Mouse (Mus musculus) heart, postnatal 0 days (tissue): ENCODE data around the gene Bcl6b. TPM values are rescaled to one million over a fixed set of nuclear protein-coding genes. Genes with fewer than 3 reads are reported as not detected.

Experiments used
- ATAC-seq: fragments of 200-750 bp; cut with Nextera tagmentation; 2 replicates; pipeline ENCODE4 v1.8.0; 2017; ENCODE audit warnings: low read depth, moderate number of reproducible peaks, moderate library complexity; ENCODE audit not compliant: insufficient read depth
- DNase-seq: peaks from one replicate; pipeline ENCODE4 v3.0.0-alpha.2; 2016; ENCODE audit warnings: low spot score
- H3K27ac ChIP-seq: fragments of 300-500 bp; sonication (generic); 2 replicates; pipeline ENCODE4 v1.5.1; 2014; ENCODE audit warnings: low read depth, mild to moderate bottlenecking
- H3K27me3 ChIP-seq: fragments of 300-500 bp; sonication (generic); 2 replicates; pipeline ENCODE4 v1.6.1; 2014; ENCODE audit warnings: low read length, mixed read lengths; ENCODE audit not compliant: control insufficient read depth, insufficient read depth
- H3K36me3 ChIP-seq: fragments of 300-500 bp; sonication (generic); replicated peaks from 2 replicates; pipeline ENCODE4 v1.6.1; 2014; ENCODE audit warnings: low read length, mixed read lengths; ENCODE audit not compliant: control insufficient read depth, insufficient read depth
- H3K4me1 ChIP-seq: fragments of 300-500 bp; sonication (generic); 2 replicates; pipeline ENCODE4 v1.6.1; 2014; ENCODE audit warnings: antibody characterized with exemption; ENCODE audit not compliant: control insufficient read depth, insufficient read depth
- H3K4me2 ChIP-seq: fragments of 300-500 bp; sonication (generic); 2 replicates; pipeline ENCODE4 v1.6.1; 2014; ENCODE audit warnings: low read depth, mild to moderate bottlenecking, low read length, moderate library complexity
- H3K4me3 ChIP-seq: fragments of 300-500 bp; sonication (generic); 2 replicates; pipeline ENCODE4 v1.5.1; 2014; ENCODE audit warnings: low read depth, low read length
- H3K9ac ChIP-seq: fragments of 300-500 bp; sonication (generic); replicated peaks from 2 replicates; pipeline ENCODE4 v1.6.1; 2014; ENCODE audit warnings: low read depth, low read length, mixed read lengths
- H3K9me3 ChIP-seq: fragments of 300-500 bp; sonication (generic); replicated peaks from 2 replicates; pipeline ENCODE4 v1.6.1; 2016; ENCODE audit warnings: low read length; ENCODE audit not compliant: control insufficient read depth
- CTCF ChIP-seq: IDR thresholded peaks from 2 replicates; pipeline ENCODE4 v1.5.1; 2016; ENCODE audit warnings: antibody characterized with exemption, control low read depth, low read depth
- EP300 ChIP-seq: IDR thresholded peaks from 2 replicates; pipeline ENCODE4 v1.6.1; 2016; ENCODE audit warnings: antibody characterized with exemption, low read depth
- WGBS: fragments of 180-500 bp; shearing (Covaris S2); extraction: QIAGEN DNeasy Blood & Tissue Kit; methylation state at CpG from one replicate; pipeline ENCODE4 v1.1.7; 2014; 5-methylcytosine and 5-hydroxymethylcytosine counted together
- polyA plus RNA-seq: library from polyadenylated mRNA; unstranded; fragments of >200 nt; fragmentation: Nextera tagmentation; extraction: Ambion mirVana; gene quantifications from 2 replicates; pipeline ENCODE4 v1.2.1, GENCODE M21; 2015
- total RNA-seq: library from RNA; depleted of rRNA; stranded (reverse); fragments of >200 nt; gene quantifications from 2 replicates; pipeline ENCODE4 v1.2.3, GENCODE M21; 2014; ENCODE audit warnings: low replicate concordance

Bcl6b gene
- total and polyA plus RNA-seq, 2 experiments from 2014 or later, result 12.8 to 16.8 TPM

GRCm38 (mm10) chr11:70247136-70247845 is 17.7 kb upstream of the Bcl6b start:
- no peaks in the 10 kb centered on the region for H3K36me3 ChIP-seq
- no peak for ATAC-seq
- TF ChIP-seq CTCF, result peak; percentile 83
- TF ChIP-seq EP300, result no peak
- no peak overlapping the region for H3K4me2 ChIP-seq
- no peak overlapping the region for H3K27ac ChIP-seq
- H3K9ac ChIP-seq, result no peak overlapping the region
- no peaks in the 10 kb centered on the region for H3K9me3 ChIP-seq
- 47% methylated on average over 9 of the region's 9 CpGs for WGBS
- H3K4me3 ChIP-seq, result no peak overlapping the region
- no peak for DNase-seq
- H3K4me1 ChIP-seq, result no peaks in the 10 kb centered on the region
- 0 out of 2 replicates have a peak, but pooled peaks cover 10% of the 10 kb centered on the region for H3K27me3 ChIP-seq

- Histone ChIP-seq H3K9me3 (no peaks in the 10 kb centered on the region), H3K27ac (no peak overlapping the region), H3K36me3 (no peaks in the 10 kb centered on the region), H3K4me1 (peaks cover 14% of the 10 kb centered on the region), H3K9ac (no peak overlapping the region), H3K4me3 (no peak overlapping the region), H3K27me3 (no peaks in the 10 kb centered on the region), H3K4me2 (no peak overlapping the region)
- no peak for ATAC-seq
- 66% methylated on average over 11 of the region's 11 CpGs for WGBS
- no peak for DNase-seq
- TF ChIP-seq EP300 (no peak), CTCF (no peak)
Observed at GRCm38 (mm10) chr11:70242591-70242990, 13.0 kb upstream of the Bcl6b start.

- Histone ChIP-seq H3K27ac (peak within 1 kb of the TSS; percentile 94), H3K9ac (peak within 1 kb of the TSS; percentile 88), H3K36me3 (peaks cover 7% of the 10 kb centered on the region; the same call in 1 of the 2 replicates), H3K27me3 (no peaks in the 10 kb centered on the region), H3K9me3 (no peaks in the 10 kb centered on the region), H3K4me2 (peak within 1 kb of the TSS; percentile 90), H3K4me3 (peak within 1 kb of the TSS; percentile 72), H3K4me1 (peaks cover 23% of the 10 kb centered on the region)
- peak; percentile 88 for DNase-seq
- under 1% methylated on average over 29 of the region's 35 CpGs for WGBS
- TF ChIP-seq CTCF (no peak), EP300 (peak; percentile 75; the same call in 1 of the 2 replicates)
- ATAC-seq, result peak; percentile 32
Observed at GRCm38 (mm10) chr11:70239541-70240279, 10.1 kb upstream of the Bcl6b start, which contains the start of the genes Gm21988 and Rnasek. Gm21988 (minus strand) TSS chr11:70239830. Rnasek (minus strand) TSS chr11:70239842.

GRCm38 (mm10) chr11:70238591-70239440 is 9.2 kb upstream of the Bcl6b start:
- WGBS, result 9% methylated on average over 23 of the region's 23 CpGs
- peaks cover 7% of the 10 kb centered on the region; the same call in 1 of the 2 replicates for H3K36me3 ChIP-seq

More at GRCm38 (mm10) chr11:70238591-70239440, 9.2 kb upstream of the Bcl6b start:
- Histone ChIP-seq H3K4me3 (peak overlapping the region; percentile 72), H3K27ac (peak overlapping the region; percentile 94), H3K27me3 (no peaks in the 10 kb centered on the region), H3K4me1 (peaks cover 23% of the 10 kb centered on the region), H3K4me2 (peak overlapping the region; percentile 90), H3K9me3 (no peaks in the 10 kb centered on the region), H3K9ac (peak overlapping the region; percentile 88)
- TF ChIP-seq CTCF, result no peak
- TF ChIP-seq EP300, result no peak
- ATAC-seq, result no peak
- DNase-seq, result no peak
